Mouse (Mus musculus): ENCODE results near the gene Olfr1328.
"Not testable (repeated sequence)": the region's sequence is repeated elsewhere in the genome, so short reads cannot be mapped to it uniquely, and the experiment has no call there.

Olfr1328 gene

GRCm38 (mm10) chr4:118938512-118938911 lies at the start of gene Olfr1328:
TSS of gene Olfr1328 (minus strand) at chr4:118938612.
- no peak for DNase-seq (ENCODE audit: low spot score in 2 of 2)

GRCm38 (mm10) chr4:118985291-118985690 lies 46.9 kb upstream of the Olfr1328 start:
- DNase-seq (ENCODE audit: low spot score in 2 of 2) = no peak

- DNase-seq (ENCODE audit: low spot score in 2 of 2) = no peak
These were observed 34.9 kb upstream of the Olfr1328 start for GRCm38 (mm10) chr4:118973281-118973680.

- DNase-seq (ENCODE audit: low spot score in 2 of 2) = no peak
These were observed 29.3 kb upstream of the Olfr1328 start for GRCm38 (mm10) chr4:118967711-118968110.

GRCm38 (mm10) chr4:118961141-118961628 lies 22.8 kb upstream of the Olfr1328 start, which contains the start of gene Lao1:
TSS of gene Lao1 (plus strand) at chr4:118961578.
- DNase-seq (ENCODE audit: low spot score in 2 of 2) = no peak

- no peak for DNase-seq (ENCODE audit: low spot score in 2 of 2)
These were observed 20.4 kb upstream of the Olfr1328 start for GRCm38 (mm10) chr4:118958812-118959211.

- DNase-seq (ENCODE audit: low spot score in 2 of 2) = not testable (repeated sequence)
These were observed 7.1 kb downstream of the Olfr1328 start for GRCm38 (mm10) chr4:118931326-118931725.

GRCm38 (mm10) chr4:118917365-118917764 lies 21.0 kb downstream of the Olfr1328 start, which contains the start of gene Olfr1329:
TSS of gene Olfr1329 (minus strand) at chr4:118917465.
- not testable (repeated sequence) for DNase-seq (ENCODE audit: low spot score in 2 of 2)

GRCm38 (mm10) chr4:118901981-118902380 lies 36.4 kb downstream of the Olfr1328 start:
- no peak for DNase-seq (ENCODE audit: low spot score in 2 of 2)

- DNase-seq (ENCODE audit: low spot score in 2 of 2) = no peak
These were observed 50.1 kb downstream of the Olfr1328 start, which contains the start of gene Olfr1330 for GRCm38 (mm10) chr4:118888297-118888696. TSS of gene Olfr1330 (plus strand) at chr4:118888597.

Data from cerebellum, postnatal 4 days (tissue).